Mouse (Mus musculus) MEL (cell line): ENCODE measurements at regions not wholly inside any gene's neighbourhood (a gene's known extent, or its start where the extent isn't known, plus 50 kb on each side); places are given as distances from the start of the nearest gene placed in this dataset.

Source experiments
- DNase-seq: peaks from one replicate; pipeline ENCODE4 v3.0.0; 2011; ENCODE audit warnings: low read depth, low spot score
- H3K27ac ChIP-seq: 2 replicates; pipeline ENCODE4 v1.5.1; 2012; ENCODE audit warnings: low read depth, mild to moderate bottlenecking, control low read depth, low read length, moderate library complexity; ENCODE audit not compliant: control insufficient read depth
- H3K27me3 ChIP-seq, 2 experiments: fragments of 150-350 bp in 1 of 2; sonication (generic) in 1 of 2; 2 replicates each; pipeline ENCODE4 v1.6.1; 2012; ENCODE audit warnings: low read length in 2 of 2, mild to moderate bottlenecking in 2 of 2, improper control_type of control experiment in 1 of 2, moderate library complexity in 1 of 2; ENCODE audit not compliant: insufficient read depth in 2 of 2, control insufficient read depth in 1 of 2
- H3K36me3 ChIP-seq, 2 experiments: 2 replicates each; pipeline ENCODE4 v1.6.1; 2012 to 2014; ENCODE audit warnings: low read length in 2 of 2, improper control_type of control experiment in 1 of 2, inconsistent platforms in 1 of 2, mild to moderate bottlenecking in 1 of 2; ENCODE audit not compliant: insufficient read depth in 2 of 2, control insufficient read depth in 1 of 2
- H3K4me1 ChIP-seq, 2 experiments: fragments of 150-350 bp in 1 of 2; sonication (generic) in 1 of 2; 2 replicates each; pipeline ENCODE4 v1.6.1; 2012; ENCODE audit warnings: low read length in 2 of 2, improper control_type of control experiment in 1 of 2, mild to moderate bottlenecking in 1 of 2; ENCODE audit not compliant: insufficient read depth in 2 of 2, control insufficient read depth in 1 of 2
- H3K4me3 ChIP-seq, 2 experiments: fragments of 150-350 bp in 1 of 2; sonication (generic) in 1 of 2; 2 replicates each; pipeline ENCODE4 v1.5.1; 2012; ENCODE audit warnings: low read depth in 2 of 2, low read length in 2 of 2, mild to moderate bottlenecking in 2 of 2, moderate library complexity in 2 of 2, control low read depth in 1 of 2, improper control_type of control experiment in 1 of 2; ENCODE audit not compliant: control insufficient read depth in 1 of 2, insufficient read depth in 1 of 2
- H3K79me2 ChIP-seq: 2 replicates; pipeline ENCODE4 v1.6.1; 2012; ENCODE audit warnings: mild to moderate bottlenecking, low read length, moderate library complexity; ENCODE audit not compliant: control insufficient read depth, poor library complexity, insufficient read depth
- H3K9ac ChIP-seq: 2 replicates; pipeline ENCODE4 v1.6.1; 2012; ENCODE audit warnings: low read depth, mild to moderate bottlenecking, control low read depth, low read length, moderate library complexity; ENCODE audit not compliant: control insufficient read depth, poor library complexity, severe bottlenecking
- H3K9me3 ChIP-seq: fragments of 150-350 bp; sonication (generic); replicated peaks from 2 replicates; pipeline ENCODE4 v1.6.1; 2012; ENCODE audit warnings: mild to moderate bottlenecking, low read length, improper control_type of control experiment, moderate library complexity; ENCODE audit not compliant: insufficient read depth
- BHLHE40 ChIP-seq: IDR thresholded peaks from 2 replicates; pipeline ENCODE4 v1.6.1; 2012; ENCODE audit warnings: low read depth, mild to moderate bottlenecking, inconsistent platforms, low read length, improper control_type of control experiment, borderline replicate concordance
- CHD1 ChIP-seq: IDR thresholded peaks from 2 replicates; pipeline ENCODE4 v1.6.1; 2012; ENCODE audit warnings: low read depth, mild to moderate bottlenecking, inconsistent platforms, low read length, improper control_type of control experiment
- CTCF ChIP-seq, 3 experiments: IDR thresholded peaks in 2 of 3; conservative IDR thresholded peaks in 1 of 3; 2 replicates each; pipeline ENCODE4 v1.5.1; 2011 to 2012; ENCODE audit warnings: low read length in 3 of 3, low read depth in 2 of 3, mild to moderate bottlenecking in 2 of 3, improper control_type of control experiment in 1 of 3, inconsistent platforms in 1 of 3, mixed read lengths in 1 of 3, moderate library complexity in 1 of 3; ENCODE audit not compliant: control insufficient read depth in 1 of 3, insufficient read depth in 1 of 3, poor library complexity in 1 of 3, severe bottlenecking in 1 of 3
- ELF1 ChIP-seq: IDR thresholded peaks from 2 replicates; pipeline ENCODE4 v1.6.1; 2014; ENCODE audit warnings: low read depth, mild to moderate bottlenecking, inconsistent platforms, low read length, improper control_type of control experiment, moderate library complexity
- ETS1 ChIP-seq: IDR thresholded peaks from 2 replicates; pipeline ENCODE4 v1.6.1; 2012; ENCODE audit warnings: low read depth, mild to moderate bottlenecking, inconsistent platforms, low read length, improper control_type of control experiment, moderate library complexity
- KAT2A ChIP-seq: conservative IDR thresholded peaks from 2 replicates; pipeline ENCODE4 v1.6.1; 2012; ENCODE audit warnings: low read depth, low read length, improper control_type of control experiment, inconsistent platforms
- MAFK ChIP-seq: IDR thresholded peaks from 2 replicates; pipeline ENCODE4 v1.6.1; 2011; ENCODE audit warnings: low read depth, mild to moderate bottlenecking, low read length, improper control_type of control experiment, borderline replicate concordance
- MAZ ChIP-seq: IDR thresholded peaks from 2 replicates; pipeline ENCODE4 v1.6.1; 2012; ENCODE audit warnings: low read depth, mild to moderate bottlenecking, inconsistent platforms, low read length, improper control_type of control experiment
- MEF2A ChIP-seq: IDR thresholded peaks from 2 replicates; pipeline ENCODE4 v1.6.1; 2014; ENCODE audit warnings: low read depth, mild to moderate bottlenecking, inconsistent platforms, low read length, improper control_type of control experiment; ENCODE audit not compliant: poor library complexity, insufficient replicate concordance, severe bottlenecking; ENCODE audit errors: extremely low read depth
- MXI1 ChIP-seq: IDR thresholded peaks from 2 replicates; pipeline ENCODE4 v1.6.1; 2011; ENCODE audit warnings: mild to moderate bottlenecking, low read depth, low read length, improper control_type of control experiment
- MYB ChIP-seq: IDR thresholded peaks from 2 replicates; pipeline ENCODE4 v1.6.1; 2011; ENCODE audit warnings: mild to moderate bottlenecking, low read depth, low read length, improper control_type of control experiment
- MYC ChIP-seq: IDR thresholded peaks from 2 replicates; pipeline ENCODE4 v1.6.1; 2011; ENCODE audit warnings: low read depth, mild to moderate bottlenecking, low read length, improper control_type of control experiment, moderate library complexity
- POLR2A ChIP-seq, 2 experiments: IDR thresholded peaks; 2 replicates each; pipeline ENCODE4 v1.6.1; 2011 to 2012; ENCODE audit warnings: low read length in 2 of 2, mild to moderate bottlenecking in 2 of 2, control low read depth in 1 of 2, improper control_type of control experiment in 1 of 2, low read depth in 1 of 2, moderate library complexity in 1 of 2; ENCODE audit not compliant: control insufficient read depth in 1 of 2, insufficient read depth in 1 of 2, poor library complexity in 1 of 2
- POLR2AphosphoS2 ChIP-seq: IDR thresholded peaks from 2 replicates; pipeline ENCODE4 v1.6.1; 2011; ENCODE audit warnings: low read length, improper control_type of control experiment
- RCOR1 ChIP-seq: IDR thresholded peaks from 2 replicates; pipeline ENCODE4 v1.6.1; 2012; ENCODE audit warnings: low read depth, mild to moderate bottlenecking, inconsistent platforms, low read length, improper control_type of control experiment
- SMC3 ChIP-seq: IDR thresholded peaks from 2 replicates; pipeline ENCODE4 v1.6.1; 2011; ENCODE audit warnings: low read depth, low read length, improper control_type of control experiment
- TBP ChIP-seq: IDR thresholded peaks from 2 replicates; pipeline ENCODE4 v1.8.0; 2011; ENCODE audit warnings: low read depth, low read length, improper control_type of control experiment
- ZC3H11A ChIP-seq: IDR thresholded peaks from 2 replicates; pipeline ENCODE4 v1.6.1; 2012; ENCODE audit warnings: low read depth, mild to moderate bottlenecking, inconsistent platforms, low read length, improper control_type of control experiment
- ZKSCAN1 ChIP-seq: IDR thresholded peaks from 2 replicates; pipeline ENCODE4 v1.6.1; 2012; ENCODE audit warnings: low read depth, mild to moderate bottlenecking, inconsistent platforms, low read length, improper control_type of control experiment, moderate library complexity
- ZMIZ1 ChIP-seq: IDR thresholded peaks from 2 replicates; pipeline ENCODE4 v1.6.1; 2012; ENCODE audit warnings: low read depth, mild to moderate bottlenecking, inconsistent platforms, low read length, improper control_type of control experiment, moderate library complexity

DNA sequence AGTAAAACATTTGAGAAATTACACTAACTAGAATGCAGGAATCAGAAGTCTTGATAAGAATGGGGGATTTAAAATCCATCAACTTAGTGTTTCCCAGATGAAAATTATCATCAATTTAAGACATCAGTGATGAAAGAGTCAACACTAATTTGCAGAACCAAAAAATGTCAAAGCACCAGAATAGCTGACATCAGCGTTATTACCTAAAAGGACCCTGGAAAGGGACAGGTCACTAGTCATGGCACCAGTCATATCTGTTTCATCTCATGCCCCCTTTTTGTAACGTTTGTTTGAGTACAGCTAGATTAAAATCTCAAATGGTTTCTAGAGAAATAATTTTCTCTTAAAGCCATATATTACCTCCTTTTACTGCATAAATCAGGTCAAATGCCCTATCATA lies 1638.7 kb downstream of the Grik2 start:
- H3K4me1 ChIP-seq = no peaks in the 10 kb centered on the region
- no peaks in the 10 kb centered on the region for H3K36me3 ChIP-seq
- H3K9ac ChIP-seq = no peak overlapping the region
- no peaks in the 10 kb centered on the region for H3K9me3 ChIP-seq
- no peak overlapping the region for H3K4me3 ChIP-seq
- H3K27ac ChIP-seq = no peak overlapping the region
- no peak for DNase-seq
- no peaks in the 10 kb centered on the region for H3K27me3 ChIP-seq
- H3K79me2 ChIP-seq = no peaks in the 10 kb centered on the region
- peak; percentile 48; the same call in 1 of the 2 replicates for TF ChIP-seq MAFK
- TF ChIP-seq MYC = no peak
- TF ChIP-seq SMC3 = no peak

DNA sequence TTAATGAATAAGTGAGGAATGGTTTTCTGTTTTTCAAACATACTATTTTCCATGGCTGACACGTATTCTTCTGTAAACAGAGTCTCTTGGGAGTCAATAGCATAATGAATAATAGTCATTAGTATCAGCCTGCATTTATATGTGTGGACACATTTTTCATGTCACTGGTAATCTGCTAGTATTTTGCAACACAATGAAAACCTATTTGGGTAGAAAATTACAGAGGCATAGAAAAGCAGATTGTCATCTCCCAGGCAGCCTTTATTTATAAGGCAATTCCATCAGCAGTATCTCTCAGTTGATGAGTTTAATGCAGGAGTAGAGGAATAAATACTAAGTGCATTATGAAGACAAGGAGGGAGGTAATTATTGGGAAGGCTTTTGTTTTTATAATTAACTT lies 1652.9 kb downstream of the Grik2 start:
- TF ChIP-seq BHLHE40 (no peak), CHD1 (no peak), ETS1 (no peak), ELF1 (no peak), MYC (no peak), MXI1 (no peak), POLR2AphosphoS2 (no peak), ZKSCAN1 (no peak), ZMIZ1 (no peak), TBP (no peak), ZC3H11A (no peak), CTCF (IDR thresholded peaks at IDR 0.05 in 2 of 3, conservative IDR thresholded peaks at IDR 0.05 in 1 of 3; ENCODE audit: control insufficient read depth in 1 of 3, insufficient read depth in 1 of 3, low read depth in 2 of 3, low read length in 3 of 3, poor library complexity in 1 of 3, severe bottlenecking in 1 of 3) (no peak), MEF2A (no peak), POLR2A (IDR thresholded peaks at IDR 0.05; ENCODE audit: control insufficient read depth in 1 of 2, insufficient read depth in 1 of 2, low read depth in 1 of 2, low read length in 2 of 2, poor library complexity in 1 of 2) (no peak), RCOR1 (no peak), KAT2A (no peak), MYB (no peak), MAZ (no peak), MAFK (no peak)
- Histone ChIP-seq H3K4me3 (no peak overlapping the region), H3K9ac (no peak overlapping the region), H3K36me3 (no peaks in the 10 kb centered on the region), H3K27me3 (no peaks in the 10 kb centered on the region), H3K9me3 (no peaks in the 10 kb centered on the region), H3K27ac (no peak overlapping the region), H3K79me2 (no peaks in the 10 kb centered on the region), H3K4me1 (no peaks in the 10 kb centered on the region)
- no peak for DNase-seq
